Mouse (Mus musculus): Measurements from ENCODE around the gene Idnk. TPM values are rescaled to one million over a fixed set of nuclear protein-coding genes. Genes with fewer than 3 reads are reported as not detected.
"Not testable (repeated sequence)": the region's sequence is repeated elsewhere in the genome, so short reads cannot be mapped to it uniquely, and the experiment has no call there.

Gene Idnk
- polyA plus RNA-seq, 1 experiment from 2014 or later: 40.5 TPM

DNA sequence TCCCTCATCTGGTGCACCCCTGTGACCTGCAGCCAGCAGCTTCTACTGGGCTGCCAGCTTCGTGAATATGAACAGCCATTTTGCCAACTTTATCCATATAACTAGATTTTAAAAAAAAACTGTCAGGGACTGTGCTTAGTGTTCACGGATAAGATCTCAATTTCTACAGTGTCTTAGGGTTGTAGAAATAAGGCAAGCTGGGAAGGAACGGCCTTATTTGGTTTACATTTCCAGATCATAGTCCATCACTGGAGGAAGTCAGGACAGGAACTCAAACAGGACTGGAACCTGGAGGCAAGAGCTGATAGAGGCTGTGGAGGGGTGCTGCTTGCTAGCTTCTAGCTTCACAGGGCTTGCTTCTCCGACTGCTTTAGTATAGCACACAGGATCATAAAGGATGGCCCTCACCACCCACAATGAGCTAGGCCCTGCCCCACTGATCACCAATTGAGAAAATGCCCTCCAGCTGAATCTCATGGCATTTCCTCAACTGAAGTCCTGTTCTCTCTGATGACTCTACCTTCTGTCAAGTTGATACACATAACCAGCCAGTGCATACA, 27.7 kb upstream of the Idnk start:
- H3K9ac ChIP-seq (replicated peaks; ENCODE audit: low read depth): no peak overlapping the region; the same call in 1 of the 2 replicates
- no peaks in the 10 kb centered on the region for H3K9me3 ChIP-seq (ENCODE audit: low read length)
- TF ChIP-seq CTCF (IDR thresholded peaks at IDR 0.05) (no peak), EP300 (IDR thresholded peaks at IDR 0.05) (no peak)
- WGBS: 17% methylated on average over 4 of the region's 4 CpGs
- ATAC-seq (no peak), DNase-seq (ENCODE audit: low spot score) (no peak)
- peak overlapping the region; percentile 98 for H3K27ac ChIP-seq (ENCODE audit: low read length)
- H3K4me2 ChIP-seq (replicated peaks; ENCODE audit: low read depth, low read length): peak overlapping the region; percentile 81
- no peaks in the 10 kb centered on the region for H3K36me3 ChIP-seq (ENCODE audit: insufficient read depth, low read length)
- peak overlapping the region; percentile 90 for H3K4me3 ChIP-seq (ENCODE audit: low read depth, low read length)
- H3K27me3 ChIP-seq (replicated peaks; ENCODE audit: insufficient read depth, low read length): no peaks in the 10 kb centered on the region
- no peaks in the 10 kb centered on the region for H3K4me1 ChIP-seq (ENCODE audit: insufficient read depth, low read depth, low read length)

DNA sequence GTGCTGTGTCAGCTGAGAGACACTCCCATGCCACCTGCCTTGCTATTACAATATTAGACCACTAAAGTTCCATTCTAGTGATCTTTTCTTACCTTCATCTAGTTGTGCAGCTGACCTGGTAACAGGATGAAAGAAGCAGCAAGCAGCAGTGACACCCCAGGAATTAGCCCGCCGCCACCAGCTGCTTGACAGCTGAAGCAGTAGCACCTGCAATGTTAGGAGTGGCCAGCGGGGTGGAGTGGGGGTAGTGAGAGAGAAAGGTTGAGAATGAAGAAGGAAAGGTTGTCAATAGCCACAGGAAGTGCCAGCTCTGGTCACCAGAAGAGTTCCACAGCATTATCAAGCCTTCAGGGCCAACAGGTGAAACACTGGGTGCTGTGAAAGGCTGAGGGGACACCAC, 25.8 kb upstream of the Idnk start:
- H3K4me1 ChIP-seq (ENCODE audit: insufficient read depth, low read depth, low read length): no peaks in the 10 kb centered on the region
- H3K27me3 ChIP-seq (replicated peaks; ENCODE audit: insufficient read depth, low read length): no peaks in the 10 kb centered on the region
- no peaks in the 10 kb centered on the region; the same call in 1 of the 2 replicates for H3K9me3 ChIP-seq (ENCODE audit: low read length)
- DNase-seq (ENCODE audit: low spot score): no peak
- ATAC-seq: no peak
- H3K4me2 ChIP-seq (replicated peaks; ENCODE audit: low read depth, low read length): no peak overlapping the region
- no peak overlapping the region for H3K4me3 ChIP-seq (ENCODE audit: low read depth, low read length)
- no peak overlapping the region for H3K9ac ChIP-seq (replicated peaks; ENCODE audit: low read depth)
- WGBS: 46% methylated on average over 3 of the region's 3 CpGs
- H3K27ac ChIP-seq (ENCODE audit: low read length): no peak overlapping the region
- TF ChIP-seq EP300 (IDR thresholded peaks at IDR 0.05) (no peak), CTCF (IDR thresholded peaks at IDR 0.05) (0 out of 2 replicates have a peak, but pooled peaks have one; percentile 13)
- H3K36me3 ChIP-seq (ENCODE audit: insufficient read depth, low read length): no peaks in the 10 kb centered on the region

DNA sequence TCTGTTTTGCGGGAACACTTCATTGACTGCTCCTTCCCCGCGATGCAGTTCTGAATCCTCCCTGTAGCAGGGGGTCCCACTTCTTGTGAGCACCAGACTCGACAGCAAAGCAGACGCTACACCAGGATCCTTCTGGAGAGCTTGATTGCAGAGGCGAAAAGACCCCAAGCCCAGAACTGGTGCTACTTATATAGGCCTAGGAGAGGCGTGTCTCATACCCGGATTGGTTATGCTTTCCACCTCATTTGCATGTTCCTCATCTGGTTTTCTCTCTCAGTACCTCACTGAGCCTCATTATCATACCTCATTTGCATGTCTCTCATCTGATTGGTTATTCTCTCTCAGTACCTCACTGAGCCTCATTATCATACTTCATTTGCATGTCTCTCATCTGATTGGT, 10.8 kb upstream of the Idnk start:
- WGBS: 93% methylated on average over 8 of the region's 8 CpGs
- not testable (repeated sequence) for H3K9ac ChIP-seq (replicated peaks; ENCODE audit: low read depth); H3K27ac ChIP-seq (ENCODE audit: low read length); H3K36me3 ChIP-seq (ENCODE audit: insufficient read depth, low read length); H3K27me3 ChIP-seq (replicated peaks; ENCODE audit: insufficient read depth, low read length); H3K9me3 ChIP-seq (ENCODE audit: low read length); H3K4me3 ChIP-seq (ENCODE audit: low read depth, low read length); H3K4me1 ChIP-seq (ENCODE audit: insufficient read depth, low read depth, low read length); H3K4me2 ChIP-seq (replicated peaks; ENCODE audit: low read depth, low read length); ATAC-seq; DNase-seq (ENCODE audit: low spot score)

DNA sequence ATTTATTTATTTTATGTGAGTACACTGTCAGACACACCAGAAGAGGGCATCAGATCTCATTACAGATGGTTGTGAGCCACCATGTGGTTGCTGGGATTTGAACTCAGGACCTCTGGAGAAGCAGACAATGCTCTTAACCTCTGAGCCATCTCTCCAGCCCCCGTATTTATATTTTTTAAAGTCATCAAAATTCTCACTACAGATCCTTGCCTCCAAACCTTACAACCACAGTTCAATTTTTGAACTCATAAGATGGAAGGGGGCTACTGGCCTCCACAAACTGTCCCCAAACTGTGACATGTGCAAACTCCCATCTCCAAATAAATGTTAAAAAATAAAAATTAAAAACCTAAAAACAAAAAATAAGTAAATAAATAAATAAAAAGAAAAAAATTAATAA, 9.7 kb upstream of the Idnk start:
- Histone ChIP-seq H3K4me2 (replicated peaks; ENCODE audit: low read depth, low read length) (no peak overlapping the region), H3K9me3 (ENCODE audit: low read length) (no peaks in the 10 kb centered on the region), H3K36me3 (ENCODE audit: insufficient read depth, low read length) (no peaks in the 10 kb centered on the region), H3K9ac (replicated peaks; ENCODE audit: low read depth) (no peak overlapping the region), H3K4me1 (ENCODE audit: insufficient read depth, low read depth, low read length) (no peaks in the 10 kb centered on the region), H3K27me3 (replicated peaks; ENCODE audit: insufficient read depth, low read length) (no peaks in the 10 kb centered on the region), H3K4me3 (ENCODE audit: low read depth, low read length) (no peak overlapping the region), H3K27ac (ENCODE audit: low read length) (no peak overlapping the region)
- DNase-seq (ENCODE audit: low spot score) (no peak), ATAC-seq (no peak)
- no peak for TF ChIP-seq CTCF (IDR thresholded peaks at IDR 0.05)
- TF ChIP-seq EP300 (IDR thresholded peaks at IDR 0.05): no peak
- 66% methylated on average over 1 of the region's 1 CpGs for WGBS

DNA sequence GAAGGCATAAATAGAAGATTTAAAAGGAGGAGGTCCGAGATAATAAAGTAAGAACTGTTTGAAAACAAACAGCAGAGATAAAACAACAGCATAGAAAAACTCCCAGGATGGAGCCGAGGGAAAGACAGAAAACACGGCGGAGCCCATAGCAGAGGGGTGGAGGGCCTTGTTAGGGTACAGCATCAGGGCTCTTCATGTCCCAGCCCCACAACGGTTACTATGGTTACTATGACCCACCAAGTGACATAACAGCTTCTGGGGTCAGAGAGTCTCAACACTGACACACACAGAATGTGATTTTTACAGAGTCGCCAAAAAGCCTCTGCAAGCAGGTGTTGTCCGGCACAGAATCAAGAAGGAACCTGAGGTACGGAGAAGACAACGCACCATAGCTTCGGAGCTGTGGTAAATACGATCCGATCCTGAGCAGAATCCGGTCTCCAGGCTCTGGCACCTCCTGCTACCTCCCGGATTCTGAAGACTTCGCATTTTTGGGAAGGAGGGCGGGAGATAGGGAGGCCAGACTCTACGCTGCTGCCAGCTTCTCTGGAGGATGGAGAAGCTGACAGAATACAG, 9.1 kb upstream of the Idnk start:
- DNase-seq (ENCODE audit: low spot score) (peak; percentile 81), ATAC-seq (peak; percentile 93)
- H3K4me3 ChIP-seq (ENCODE audit: low read depth, low read length): peak overlapping the region; percentile 14
- peak overlapping the region; percentile 61 for H3K4me2 ChIP-seq (replicated peaks; ENCODE audit: low read depth, low read length)
- H3K36me3 ChIP-seq (ENCODE audit: insufficient read depth, low read length): no peaks in the 10 kb centered on the region
- H3K4me1 ChIP-seq (ENCODE audit: insufficient read depth, low read depth, low read length): no peaks in the 10 kb centered on the region
- no peak overlapping the region for H3K27ac ChIP-seq (ENCODE audit: low read length)
- H3K9me3 ChIP-seq (ENCODE audit: low read length): no peaks in the 10 kb centered on the region
- H3K27me3 ChIP-seq (replicated peaks; ENCODE audit: insufficient read depth, low read length): no peaks in the 10 kb centered on the region
- no peak for TF ChIP-seq EP300 (IDR thresholded peaks at IDR 0.05)
- no peak for TF ChIP-seq CTCF (IDR thresholded peaks at IDR 0.05)
- H3K9ac ChIP-seq (replicated peaks; ENCODE audit: low read depth): no peak overlapping the region
- 1% methylated on average over 17 of the region's 17 CpGs for WGBS

DNA sequence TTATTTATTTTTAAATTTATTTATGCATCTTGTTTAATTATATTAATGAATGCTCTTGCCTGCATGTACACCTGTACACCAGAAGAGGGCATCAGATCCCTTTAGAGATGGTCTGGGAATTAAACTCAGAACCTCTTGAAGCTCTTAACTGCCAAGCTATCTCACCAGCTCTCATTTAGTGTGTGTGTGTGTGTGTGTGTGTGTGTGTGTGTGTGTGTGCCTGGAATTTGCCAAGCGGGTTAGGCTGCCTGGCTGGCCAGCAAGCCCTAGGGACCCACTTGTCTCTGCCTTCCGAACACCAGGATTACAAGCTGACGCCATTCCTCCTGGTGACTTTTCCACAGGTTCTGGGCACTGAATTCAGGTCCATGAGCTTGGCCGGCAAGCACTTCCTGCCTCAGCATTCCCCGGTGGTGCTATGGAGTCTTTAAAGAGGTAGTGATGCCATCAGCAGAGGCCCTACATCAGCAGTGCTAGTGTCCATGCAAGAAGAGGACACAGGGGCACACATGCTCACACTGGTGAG, 8.4 kb upstream of the Idnk start:
- H3K9me3 ChIP-seq (ENCODE audit: low read length): no peaks in the 10 kb centered on the region
- no peak overlapping the region for H3K27ac ChIP-seq (ENCODE audit: low read length)
- H3K36me3 ChIP-seq (ENCODE audit: insufficient read depth, low read length): no peaks in the 10 kb centered on the region
- no peak overlapping the region for H3K4me3 ChIP-seq (ENCODE audit: low read depth, low read length)
- peak; percentile 75 for ATAC-seq
- no peak overlapping the region for H3K9ac ChIP-seq (replicated peaks; ENCODE audit: low read depth)
- DNase-seq (ENCODE audit: low spot score): peak; percentile 83
- WGBS: 17% methylated on average over 5 of the region's 5 CpGs
- no peaks in the 10 kb centered on the region for H3K4me1 ChIP-seq (ENCODE audit: insufficient read depth, low read depth, low read length)
- TF ChIP-seq CTCF (IDR thresholded peaks at IDR 0.05) (peak; percentile 71), EP300 (IDR thresholded peaks at IDR 0.05) (no peak)
- H3K27me3 ChIP-seq (replicated peaks; ENCODE audit: insufficient read depth, low read length): no peaks in the 10 kb centered on the region
- peak overlapping the region; percentile 61 for H3K4me2 ChIP-seq (replicated peaks; ENCODE audit: low read depth, low read length)

All from lung, postnatal 0 days (tissue).